Mouse (Mus musculus) CH12F3 (cell line): ENCODE results near the gene Nxf3.
"Not testable (repeated sequence)": the region's sequence is repeated elsewhere in the genome, so short reads cannot be mapped to it uniquely, and the experiment has no call there.

ENCODE experiments used
- in situ Hi-C: fragments of 300-500 bp; cut with MboI; formaldehyde crosslinking; loops from 2 replicates; pipeline ENCODE4 v1.14.3; 2020; ENCODE audit warnings: low sequenced_read_pairs

Gene Nxf3

DNA sequence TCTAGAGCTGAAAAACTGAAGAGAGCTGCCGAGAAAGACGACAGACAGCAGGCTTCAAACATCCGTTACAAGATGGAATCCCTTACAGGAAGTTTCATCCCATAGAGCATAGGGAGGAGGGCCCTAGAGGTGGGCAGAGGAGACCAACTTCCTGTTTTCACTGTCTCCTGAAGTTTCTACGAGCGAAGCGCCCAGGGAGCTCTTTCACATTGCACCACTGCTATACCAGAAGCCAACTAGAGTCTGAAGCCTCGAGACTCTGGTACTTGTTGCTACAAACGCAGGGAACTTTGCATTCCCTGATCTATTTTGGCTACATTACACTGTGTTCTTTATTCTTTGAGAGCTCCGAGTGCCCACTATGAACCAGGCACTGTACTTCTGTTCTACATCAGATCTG lies at the start of gene Nxf3:
TSS of gene Nxf3 (minus strand) at position 101 of the 400 bp plus-strand sequence.
- in situ Hi-C loops, result no loop called here

DNA sequence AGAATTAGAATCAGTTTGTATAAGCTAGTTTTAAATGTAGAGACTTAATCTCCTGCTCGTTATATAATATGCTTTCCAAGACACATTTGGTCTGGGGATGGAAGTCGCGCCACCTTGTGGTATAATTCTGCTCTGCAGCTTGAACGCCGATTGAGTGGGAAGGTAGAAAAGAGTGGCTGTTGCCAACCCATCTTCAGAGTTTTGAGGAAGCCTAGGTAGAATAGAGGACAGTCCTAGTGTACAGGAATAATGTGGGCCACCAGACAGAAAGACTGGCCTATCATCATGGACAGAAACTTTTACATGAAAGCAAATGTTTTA lies 42.6 kb upstream of the Nxf3 start:
- in situ Hi-C loops, result no loop called here

DNA sequence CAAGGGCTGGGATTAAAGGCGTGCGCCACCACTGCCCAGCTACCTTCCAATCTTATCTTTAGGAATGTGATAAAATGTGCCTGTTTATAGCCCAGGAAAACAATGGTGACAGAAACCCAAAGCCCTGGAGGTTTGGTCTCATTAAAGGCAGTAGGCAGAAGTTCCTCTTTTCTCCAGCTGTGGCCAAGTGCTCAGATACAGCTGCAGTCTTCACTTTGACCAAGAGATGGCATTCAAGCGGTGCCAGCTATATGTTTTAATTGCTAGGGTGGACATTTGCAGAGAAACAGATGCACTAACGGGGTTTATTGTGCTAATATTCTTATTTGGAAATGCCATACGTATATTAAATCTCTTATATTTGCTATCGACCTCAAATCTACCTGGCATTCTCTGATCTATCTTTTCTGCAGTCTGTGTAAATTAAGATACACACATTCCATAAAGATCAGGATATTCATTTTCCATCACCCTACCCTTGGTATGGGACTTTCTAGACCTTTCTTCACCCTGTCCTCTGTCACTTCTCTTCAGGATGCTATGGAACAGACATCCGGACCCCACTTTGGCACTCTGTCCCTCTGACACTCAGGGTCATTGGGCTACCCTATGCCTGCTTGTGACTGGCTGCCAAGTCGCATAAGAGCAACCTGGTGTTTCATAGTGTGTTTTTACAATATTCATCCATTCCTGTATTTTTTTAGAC lies 42.1 kb upstream of the Nxf3 start:
- in situ Hi-C loops, result no loop called here

DNA sequence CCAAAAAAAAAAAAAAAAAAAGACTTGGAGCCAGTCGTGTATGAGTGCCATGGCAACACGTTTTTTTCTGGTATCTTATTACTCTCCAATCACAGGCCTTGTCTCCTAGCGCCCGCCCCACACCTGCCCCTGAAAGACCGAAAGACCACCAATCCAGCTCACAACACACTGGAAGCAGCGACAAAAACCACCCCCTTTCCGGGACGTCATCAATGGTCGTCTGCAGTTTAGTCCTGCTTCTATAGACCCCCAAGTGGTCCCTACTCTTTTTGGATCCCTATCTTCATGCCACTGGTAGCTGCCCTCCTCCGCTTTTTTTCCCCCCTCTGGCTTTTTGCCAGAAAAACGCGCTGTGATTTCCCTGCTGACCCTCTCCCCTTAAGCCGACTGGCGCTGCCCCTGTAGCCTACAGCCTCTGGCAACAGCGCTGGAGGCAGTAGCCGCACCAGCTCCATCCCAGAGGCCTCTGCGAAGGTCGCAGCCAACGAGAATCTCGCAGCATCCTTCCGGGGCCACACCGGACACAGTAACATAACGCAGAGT lies 30.4 kb upstream of the Nxf3 start:
- in situ Hi-C loops, result no loop called here

DNA sequence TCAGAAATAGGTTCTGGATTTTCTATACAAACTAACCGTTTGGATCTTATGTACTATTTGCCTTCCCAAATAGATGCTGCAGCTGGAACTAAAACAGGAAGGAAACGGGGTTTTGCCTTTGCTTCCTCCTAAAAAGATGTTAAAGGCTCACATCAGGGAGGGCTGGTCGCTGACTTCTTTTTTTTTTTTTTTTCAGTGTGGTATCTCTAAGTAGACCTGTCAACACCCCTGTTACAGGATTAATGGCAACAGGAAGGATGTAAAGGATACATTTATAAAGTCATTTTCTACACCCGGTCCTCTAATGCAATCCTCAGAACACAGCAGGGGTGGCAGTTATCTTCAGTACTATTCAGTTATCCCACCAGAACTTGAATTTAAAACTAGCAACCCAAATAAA lies 30.0 kb upstream of the Nxf3 start:
- in situ Hi-C loops, result no loop called here

DNA sequence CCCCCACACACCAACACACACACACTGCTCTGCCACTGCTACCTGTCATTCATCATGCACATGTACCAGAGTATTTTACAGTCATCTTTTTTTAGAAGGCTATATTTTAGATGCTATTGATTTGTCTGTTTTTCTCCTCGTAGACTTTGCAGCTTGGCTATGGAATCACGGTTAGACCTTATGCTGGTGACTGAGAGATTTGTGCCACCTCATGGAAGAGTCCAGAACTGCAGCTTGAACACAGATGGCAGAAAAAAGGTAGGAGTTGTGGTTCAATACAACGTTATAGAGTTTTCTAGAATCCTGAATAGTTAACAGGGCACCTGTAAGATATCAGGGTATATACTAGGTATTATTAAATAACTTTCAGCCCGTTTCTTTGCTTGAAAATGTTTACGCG lies 22.9 kb upstream of the Nxf3 start:
- in situ Hi-C loops, result no loop called here

DNA sequence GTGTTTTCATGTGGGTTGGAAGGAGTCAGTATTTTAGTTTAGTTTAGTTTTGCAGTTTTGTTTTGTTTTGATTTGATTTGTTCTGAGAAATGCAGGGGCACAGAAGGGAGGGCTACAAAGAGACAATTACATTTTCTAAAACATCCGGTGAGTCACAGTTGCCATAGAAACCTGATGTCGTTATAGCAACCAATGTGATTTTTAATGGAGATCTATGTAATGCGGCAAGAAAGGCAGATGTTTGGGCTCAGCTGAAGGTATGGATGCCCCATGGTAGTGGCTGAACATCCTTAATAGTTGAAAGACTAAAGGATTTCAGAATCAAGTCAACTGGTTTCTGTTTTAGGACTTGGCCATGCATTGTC lies 19.7 kb upstream of the Nxf3 start:
- in situ Hi-C loops, result no loop called here

DNA sequence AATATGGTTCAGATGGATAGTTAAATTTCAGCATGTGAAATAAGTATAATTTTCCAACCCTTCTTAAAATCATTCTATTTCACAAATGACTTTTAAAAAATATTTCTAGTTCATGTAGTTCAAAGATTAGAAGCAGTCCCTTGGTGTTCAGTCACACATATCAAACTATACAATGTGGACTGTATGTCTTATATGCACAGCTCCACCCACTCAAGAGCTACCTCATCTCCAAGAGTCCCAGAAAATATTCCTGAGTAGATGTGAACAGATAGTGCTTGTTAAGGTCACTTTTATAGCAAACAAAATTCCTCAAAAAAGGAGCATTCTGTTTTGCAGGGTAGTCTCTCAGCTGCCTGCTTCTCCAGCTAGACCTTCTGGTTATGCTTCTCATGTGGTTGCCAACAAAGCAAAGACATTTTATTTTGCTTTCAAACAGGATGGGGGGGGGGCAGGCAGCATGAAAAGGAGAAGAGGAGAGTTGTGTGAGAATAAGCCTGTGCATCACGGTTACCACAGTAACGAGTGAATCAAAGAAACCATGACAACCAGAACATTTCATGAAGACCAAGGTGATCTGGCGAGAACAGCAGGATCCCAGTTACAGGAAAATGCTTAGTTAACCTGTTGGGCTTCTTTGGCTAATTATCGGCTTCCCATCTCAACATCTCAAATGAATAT lies 19.1 kb upstream of the Nxf3 start:
- in situ Hi-C loops, result no loop called here

DNA sequence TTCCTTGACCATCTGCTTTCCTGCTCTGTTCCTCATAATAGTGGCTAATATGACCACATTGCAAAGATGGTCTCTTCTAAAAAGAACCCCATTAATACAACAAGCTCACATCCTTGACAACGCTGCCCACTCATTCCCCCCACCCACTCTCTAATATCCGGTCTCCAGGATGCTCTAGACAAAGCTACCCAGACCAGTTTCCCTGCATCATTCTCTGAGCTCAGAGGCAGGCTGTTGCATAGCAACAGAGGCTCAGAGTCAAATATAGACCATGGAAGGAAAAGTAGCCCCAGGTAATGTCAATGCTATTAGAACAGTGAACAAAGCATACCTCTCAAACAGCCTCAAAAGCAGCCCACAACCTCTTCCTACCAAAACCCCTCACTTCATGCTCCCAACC lies 9.4 kb upstream of the Nxf3 start:
- in situ Hi-C loops, result no loop called here

DNA sequence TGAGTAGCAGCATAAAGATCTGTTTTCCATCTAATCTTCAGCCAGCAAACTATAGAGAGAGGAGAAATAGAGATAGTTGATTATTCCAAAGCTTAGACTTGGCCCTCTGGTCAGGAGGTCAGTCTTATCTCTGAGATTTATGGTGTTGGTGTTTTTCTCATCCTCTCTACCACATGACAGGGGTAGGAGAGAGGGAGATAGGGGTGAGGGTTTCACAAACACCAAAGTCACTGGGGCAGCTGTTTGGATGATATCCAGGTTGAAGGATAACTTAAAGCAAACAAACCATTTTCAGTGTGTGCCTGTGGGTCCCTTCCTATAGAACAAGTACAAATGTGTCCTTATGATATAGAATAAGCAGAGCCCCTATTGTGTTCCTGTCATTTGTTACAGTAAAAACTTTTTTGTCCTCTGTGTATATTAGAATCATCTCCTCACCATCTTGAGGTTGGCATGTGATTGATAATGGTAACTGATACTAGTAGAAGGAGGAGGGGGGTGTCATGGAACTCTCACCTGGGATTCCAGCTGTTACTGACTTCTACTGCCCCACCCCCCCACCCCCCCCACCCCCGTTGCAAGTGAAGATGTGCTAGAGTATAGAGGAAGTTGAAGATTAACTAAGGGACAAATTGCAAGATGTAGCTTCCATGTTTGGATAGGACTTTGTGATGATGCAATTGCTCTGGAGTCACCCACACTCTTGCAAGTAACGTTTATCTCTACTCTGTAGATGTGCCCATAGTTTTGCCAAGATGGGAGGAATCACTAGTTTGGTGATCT lies 7.6 kb upstream of the Nxf3 start:
- in situ Hi-C loops, result no loop called here

DNA sequence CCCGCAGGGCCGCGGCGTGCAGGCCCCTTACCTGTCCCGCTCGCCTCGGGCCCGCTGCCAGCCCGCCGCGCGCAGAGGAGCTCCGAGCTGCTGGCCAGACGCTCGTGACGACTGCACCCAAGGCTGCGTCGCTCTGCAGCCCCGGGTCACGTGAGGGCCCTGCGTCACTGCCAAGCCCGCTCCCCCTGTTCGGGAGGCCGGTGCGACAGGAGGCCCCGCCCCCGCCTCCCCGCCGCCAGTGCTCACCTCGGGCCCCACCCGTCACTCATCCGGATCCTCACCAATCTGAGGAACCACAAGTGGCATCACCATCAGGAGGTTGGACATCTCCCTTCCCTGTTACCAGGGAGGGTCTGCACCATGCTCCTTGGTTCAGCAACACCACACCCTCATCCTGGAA lies 17.0 kb downstream of the Nxf3 start, which contains the start of gene Bex2:
TSS of gene Bex2 (minus strand) at position 217 of the 400 bp plus-strand sequence.
- in situ Hi-C loops, result not testable (repeated sequence)

DNA sequence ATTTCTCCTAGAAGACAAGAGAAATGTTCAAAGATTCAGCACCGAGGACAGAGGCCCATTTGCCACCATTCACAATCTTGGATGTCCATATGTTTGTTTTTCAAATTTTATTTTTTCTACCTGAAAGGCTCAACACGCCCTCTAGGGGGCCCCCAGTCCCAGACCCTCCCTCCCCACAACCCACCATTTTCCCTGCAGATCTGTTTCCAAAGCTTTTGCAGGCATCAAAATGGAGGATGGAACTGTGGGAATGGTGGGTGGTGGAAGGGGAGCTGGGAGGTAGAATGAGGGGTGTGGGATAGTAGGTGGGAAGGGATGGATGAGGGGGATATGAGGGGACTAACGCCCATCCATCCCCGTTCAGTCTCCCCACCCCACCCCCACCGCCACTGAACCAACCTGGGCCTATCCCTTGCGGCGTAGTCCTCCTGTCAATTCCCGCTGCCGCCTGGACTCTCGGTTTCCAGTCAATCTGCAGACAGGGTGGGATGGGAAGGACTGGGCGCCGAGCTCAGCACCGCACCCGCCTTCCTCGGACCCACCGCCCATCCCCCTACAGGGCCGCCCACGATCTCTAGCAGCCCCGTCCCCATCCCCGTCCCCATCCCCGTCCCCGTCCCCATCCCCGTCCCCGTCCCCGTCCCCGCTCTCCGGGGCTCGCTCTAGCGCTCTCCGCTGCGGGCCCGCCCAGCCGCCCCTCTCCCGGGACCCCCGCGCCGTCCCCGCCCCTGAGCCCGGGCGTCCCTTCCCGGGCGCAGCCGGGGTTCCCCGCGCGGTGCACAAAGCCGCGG lies 17.7 kb downstream of the Nxf3 start:
- in situ Hi-C loops, result not testable (repeated sequence)

DNA sequence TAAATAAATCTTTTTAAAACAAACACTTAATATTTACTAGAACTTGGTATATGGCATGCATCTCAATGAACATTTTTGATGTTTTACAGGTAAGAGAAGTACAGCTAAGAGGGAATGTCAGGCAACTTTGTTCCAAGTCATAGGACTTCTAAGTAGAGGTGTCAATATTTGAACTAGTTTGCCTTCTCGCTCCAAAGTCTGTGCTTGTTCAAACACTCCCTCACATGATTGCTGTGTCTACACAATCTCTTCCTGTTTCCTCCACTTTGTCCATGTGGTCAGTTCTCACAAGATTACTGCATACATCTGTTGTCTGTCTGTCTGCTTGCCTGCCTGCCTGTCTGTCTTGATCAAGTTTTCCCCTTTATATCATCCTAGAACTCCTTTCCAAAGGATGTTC lies 24.4 kb downstream of the Nxf3 start:
- in situ Hi-C loops, result no loop called here

DNA sequence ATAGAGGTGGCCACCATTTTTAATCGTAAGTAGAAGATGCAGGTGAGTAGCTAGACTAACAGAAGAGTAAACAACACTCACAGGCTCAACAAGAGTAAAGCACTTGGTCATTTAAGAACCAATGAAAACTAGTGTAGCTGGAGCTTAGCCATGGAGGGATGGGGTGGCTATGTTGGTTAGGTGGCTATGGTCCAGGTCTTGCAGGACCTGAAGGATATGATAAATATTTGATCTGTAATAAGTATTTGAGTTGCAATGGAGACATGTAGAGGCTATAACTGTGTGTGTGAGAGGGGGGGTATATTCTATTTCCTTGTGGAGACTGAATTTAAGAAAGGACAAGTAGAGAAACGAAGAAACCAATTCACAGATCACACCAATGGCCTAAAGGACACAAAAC lies 33.8 kb downstream of the Nxf3 start:
- in situ Hi-C loops, result no loop called here

DNA sequence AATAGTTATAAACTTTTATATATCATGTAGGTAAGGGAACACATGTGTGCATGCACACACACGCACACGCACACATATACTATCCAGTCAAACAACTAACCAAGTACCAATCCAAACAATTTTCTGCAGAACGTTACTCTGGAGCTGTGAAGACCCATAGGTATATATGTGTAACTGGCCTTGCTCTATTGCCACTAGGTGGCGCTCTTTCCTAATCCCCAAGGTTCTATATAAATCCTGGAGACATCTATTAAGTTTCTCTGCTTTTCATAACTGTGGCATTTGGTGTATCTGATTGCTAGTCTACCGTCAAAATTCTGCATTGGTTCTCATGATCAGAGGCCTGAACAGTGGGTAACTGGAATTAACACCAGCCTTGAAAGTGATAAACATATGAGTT lies 37.5 kb downstream of the Nxf3 start:
- in situ Hi-C loops, result no loop called here

DNA sequence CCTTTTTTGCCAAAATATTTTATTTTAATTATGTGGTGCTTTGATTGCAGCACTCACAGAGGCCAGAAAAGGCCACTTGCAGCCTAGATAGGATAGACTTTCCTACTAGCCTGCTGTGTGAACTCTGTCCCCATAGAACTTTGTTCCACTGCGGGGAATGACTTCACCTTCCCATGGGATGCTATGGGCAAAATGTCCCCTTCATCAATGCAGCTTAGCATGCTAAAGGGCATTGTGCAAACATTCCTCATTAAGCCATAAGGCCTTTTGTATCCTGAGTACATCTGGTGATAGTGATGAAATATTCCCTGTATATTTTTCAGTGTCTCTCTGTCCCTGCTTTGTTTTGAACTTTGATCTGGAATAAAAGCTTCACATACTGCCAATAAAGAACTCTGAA lies 41.3 kb downstream of the Nxf3 start:
- in situ Hi-C loops, result no loop called here

DNA sequence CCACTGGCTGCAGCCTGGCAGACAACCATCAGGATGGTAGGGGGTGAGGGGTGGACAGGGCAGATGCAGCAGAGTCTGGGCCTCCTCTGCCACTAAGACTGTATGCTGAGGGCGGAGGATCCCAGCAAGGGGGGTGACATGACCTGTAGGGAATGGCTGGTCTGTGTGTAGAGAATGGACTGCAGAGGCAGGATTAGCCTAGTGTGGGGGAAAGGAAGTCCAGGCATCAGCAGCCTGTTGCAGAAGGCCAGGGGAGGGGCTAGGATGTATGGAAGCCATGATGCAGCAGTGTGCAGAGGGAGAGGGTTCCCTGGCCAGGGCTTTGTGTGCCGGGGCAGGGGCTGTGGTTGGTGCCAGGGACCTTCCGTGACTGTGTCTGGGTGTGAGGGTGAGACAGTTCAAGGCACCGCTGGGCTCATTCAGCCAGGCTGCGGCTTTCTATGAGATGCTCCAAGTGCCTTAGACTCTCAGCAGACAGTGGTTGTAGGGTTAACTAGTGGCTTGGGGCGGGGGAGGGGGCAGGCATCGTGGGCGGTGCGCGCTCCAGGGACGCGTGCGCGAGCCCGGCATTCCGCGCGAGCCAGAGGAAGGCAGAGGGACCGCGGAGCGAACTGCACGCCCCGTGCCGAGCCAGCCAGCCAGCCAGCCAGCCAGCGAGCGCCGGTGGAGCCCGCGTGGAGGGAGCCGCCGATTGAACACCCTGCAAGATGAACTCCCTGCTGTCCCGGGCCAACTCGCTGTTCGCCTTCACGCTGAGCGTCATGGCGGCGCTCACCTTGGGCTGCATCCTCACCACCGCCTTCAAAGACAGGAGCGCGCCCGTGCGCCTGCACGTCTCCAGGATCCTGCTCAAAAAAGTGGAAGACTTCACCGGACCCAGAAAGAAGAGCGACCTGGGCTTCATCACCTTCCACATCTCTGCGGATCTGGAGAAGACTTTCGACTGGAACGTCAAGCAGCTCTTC lies 52.0 kb downstream of the Nxf3 start, which contains the start of gene Arxes1:
TSS of gene Arxes1 (plus strand) at position 569 of the 965 bp plus-strand sequence.
- in situ Hi-C loops, result not testable (repeated sequence)

DNA sequence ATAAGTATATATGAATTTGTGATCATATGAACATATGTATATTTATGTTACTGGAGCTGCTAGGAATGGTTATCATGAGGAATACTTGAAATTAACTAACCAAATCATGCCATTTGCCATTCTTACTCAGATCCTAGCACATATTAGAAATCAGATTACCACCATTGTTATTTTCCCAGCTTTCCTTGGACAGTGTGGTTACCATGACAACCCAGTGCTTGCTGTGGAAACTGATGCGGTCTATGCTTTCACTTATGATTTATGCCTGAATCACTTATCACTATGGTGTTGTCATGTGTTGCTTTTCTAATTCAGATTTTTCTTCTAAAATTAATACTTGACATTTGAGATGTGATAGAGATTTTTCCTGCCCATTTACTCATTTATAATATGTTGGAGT lies 54.7 kb downstream of the Nxf3 start:
- in situ Hi-C loops, result no loop called here
